8 mouse cellular contexts compared by ENCODE assay signal in the genomic region with DNA sequence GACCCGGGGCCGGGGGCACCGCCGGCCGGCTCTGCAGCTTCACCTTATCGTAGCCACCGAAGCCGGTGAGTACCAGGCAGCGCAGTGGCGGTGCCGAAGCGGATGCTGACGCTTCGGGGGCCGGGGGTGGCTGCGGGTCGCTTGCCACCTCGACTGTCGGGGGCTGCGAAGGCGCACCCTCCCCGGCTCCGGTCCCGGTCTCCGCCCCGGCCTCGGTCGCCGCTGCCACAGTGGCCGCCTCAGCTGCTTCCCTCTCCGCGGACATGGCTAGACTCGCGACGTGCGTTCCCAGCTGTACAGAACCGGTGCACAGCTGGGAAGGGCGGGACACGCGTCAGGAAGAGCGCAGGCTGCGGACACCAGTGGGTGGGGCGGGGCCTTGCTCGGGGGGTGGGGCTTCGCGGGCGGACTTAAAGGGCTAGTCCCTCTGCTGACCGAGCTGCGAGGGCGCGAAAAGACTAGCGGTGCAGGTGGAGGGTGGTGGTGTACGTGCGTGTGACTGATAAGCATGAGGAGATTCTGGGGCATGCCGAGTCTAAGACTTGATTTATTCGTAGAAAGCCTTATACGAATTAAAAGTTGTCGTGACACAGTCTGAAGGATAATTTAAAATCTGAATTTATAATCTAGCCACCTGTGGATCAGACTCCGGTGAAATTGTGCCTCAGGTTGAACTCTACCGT. TPM values are rescaled to one million over a fixed set of nuclear protein-coding genes. Genes with fewer than 3 reads are reported as not detected.
DNase-seq lines count a peak whose midpoint lies in the region; ATAC-seq and TF ChIP-seq lines count a peak whose summit lies in the region.

A gene (minus strand): TSS at position 362 of the 683 bp plus-strand sequence.

- H3K4me3 ChIP-seq in forebrain, embryonic 11.5 days (ENCODE audit: low read depth, low read length), result peak within 1 kb of the TSS; percentile 72
- H3K4me3 ChIP-seq in lung, embryonic 15.5 days, result peak within 1 kb of the TSS; percentile 77
- H3K4me3 ChIP-seq in olfactory bulb, adult 2 months (ENCODE audit: insufficient read depth, low read depth, low read length), result peak within 1 kb of the TSS; percentile 99

- peaks cover 22% of the 10 kb centered on the region for H3K4me1 ChIP-seq in forebrain, embryonic 11.5 days (replicated peaks; ENCODE audit: control insufficient read depth, insufficient read depth, low read length)
- peaks cover 52% of the 10 kb centered on the region for H3K4me1 ChIP-seq in lung, embryonic 15.5 days
- peaks cover 32% of the 10 kb centered on the region for H3K4me1 ChIP-seq in olfactory bulb, adult 2 months (ENCODE audit: control insufficient read depth, insufficient read depth, low read length)

- DNase-seq in adrenal gland, postnatal 4 days (ENCODE audit: low spot score in 2 of 2), result peak; percentile 41 to 53
- peak; percentile 87 for DNase-seq in forebrain, embryonic 11.5 days (ENCODE audit: low spot score)
- DNase-seq in heart, postnatal 25 days (ENCODE audit: low spot score), result peak; percentile 55
- peak; percentile 19 to 53 for DNase-seq in layer of hippocampus, adult 18-20 months (ENCODE audit: low spot score in 2 of 2)
- DNase-seq in thymus, adult 18-20 months, result peak; percentile 53 to 58

- H3K9ac ChIP-seq in forebrain, embryonic 11.5 days (ENCODE audit: low read length), result peak within 1 kb of the TSS; percentile 66
- H3K9ac ChIP-seq in lung, embryonic 15.5 days, result peak within 1 kb of the TSS; percentile 67

- peak within 1 kb of the TSS; percentile 63 for H3K27ac ChIP-seq in forebrain, embryonic 11.5 days (ENCODE audit: low read depth, low read length)
- H3K27ac ChIP-seq in lung, embryonic 15.5 days, result peak within 1 kb of the TSS; percentile 88
- peak within 1 kb of the TSS; percentile 65 for H3K27ac ChIP-seq in olfactory bulb, adult 2 months (ENCODE audit: insufficient read depth, low read depth, low read length)

- H3K27me3 ChIP-seq in forebrain, embryonic 11.5 days (ENCODE audit: control insufficient read depth, insufficient read depth, low read length), result no peaks in the 10 kb centered on the region
- H3K27me3 ChIP-seq in lung, embryonic 15.5 days, result no peaks in the 10 kb centered on the region

- peak; percentile 28; the same call in 1 of the 2 replicates for TF ChIP-seq POLR2A in olfactory bulb, adult 2 months (IDR thresholded peaks at IDR 0.05; ENCODE audit: insufficient read depth, low read depth, low read length)

- WGBS in forebrain, embryonic 11.5 days, result 2% methylated on average over 60 of the region's 60 CpGs
- under 1% methylated on average over 59 of the region's 60 CpGs for WGBS in lung, embryonic 15.5 days
- under 1% methylated on average over 60 of the region's 60 CpGs for WGBS in olfactory bulb, adult 2 months

- no peaks in the 10 kb centered on the region for H3K9me3 ChIP-seq in forebrain, embryonic 11.5 days (ENCODE audit: control insufficient read depth, low read length)
- H3K9me3 ChIP-seq in lung, embryonic 15.5 days, result no peaks in the 10 kb centered on the region

- peak within 1 kb of the TSS; percentile 96 for H3K4me2 ChIP-seq in forebrain, embryonic 11.5 days (ENCODE audit: low read depth, low read length, severe bottlenecking)
- H3K4me2 ChIP-seq in lung, embryonic 15.5 days, result peak within 1 kb of the TSS; percentile 93

- intact Hi-C loops in heart, postnatal 25 days (cut with DNase I), result loop anchor here (5.0 kb wide), 1 partner anchor 86 kb away; a partner anchor contains a TSS

- peak; percentile 43 for ATAC-seq in CD4-positive, CD25-positive, alpha-beta regulatory T cell, adult 4 months
- peak; percentile 25; the same call in 1 of the 2 replicates for ATAC-seq in forebrain, embryonic 11.5 days (replicated peaks; ENCODE audit: low FRiP score)
- peak; percentile 39 for ATAC-seq in lung, embryonic 15.5 days (ENCODE audit: borderline replicate concordance, extremely low read depth, low FRiP score, low TSS enrichment)

- H3K36me3 ChIP-seq in forebrain, embryonic 11.5 days (ENCODE audit: control insufficient read depth, insufficient read depth, low read length), result no peaks in the 10 kb centered on the region
- H3K36me3 ChIP-seq in lung, embryonic 15.5 days, result peaks cover 8% of the 10 kb centered on the region; the same call in 1 of the 2 replicates

- TF ChIP-seq CTCF in olfactory bulb, adult 2 months (IDR thresholded peaks at IDR 0.05; ENCODE audit: insufficient read depth, low read depth, low read length), result no peak

RNA-seq across cellular contexts. Expression of the gene that starts here (rescaled TPM):
- 1 to 10 TPM; 1.1 to 1.5 TPM for polyA plus RNA-seq in CD4-positive, CD25-positive, alpha-beta regulatory T cell, adult 4 months (2017; shearing (Covaris generic))
- 100 to 1,000 TPM; 103 to 105 TPM for total RNA-seq in adrenal gland, postnatal 4 days (2021)
- polyA plus RNA-seq in forebrain, embryonic 11.5 days (2014; fragmentation: Nextera tagmentation; extraction: Ambion mirVana), result 47.0 and 51.4 TPM in 2 replicates
- 10 to 100 TPM; 21.6 to 25.5 TPM for total RNA-seq in heart, postnatal 25 days (2021)
- 10 to 100 TPM; 32.1 to 33.8 TPM for total RNA-seq in layer of hippocampus, adult 18-20 months (2021)
- 47.4 and 50.3 TPM in 2 replicates for polyA plus RNA-seq in lung, embryonic 15.5 days (2015; fragmentation: Nextera tagmentation; extraction: Ambion mirVana)
- polyA plus RNA-seq in olfactory bulb, adult 2 months (2012; ENCODE audit: insufficient read depth, insufficient read length, low replicate concordance, missing spikeins), result not detected in 2 replicates

Comparison
In these comparisons a context has a peak if more than half of its experiments do, and no peak if none do; other contexts are left out.
1. Peak in every context shown above with its lines: DNase-seq, ATAC-seq, H3K4me3 ChIP-seq and H3K27ac ChIP-seq.
2. RNA of the gene that starts here (polyA plus RNA-seq): 47.4 to 50.3 TPM in lung, embryonic 15.5 days, 47.0 to 51.4 TPM in forebrain, embryonic 11.5 days and not detected in olfactory bulb, adult 2 months; 1.1 to 1.5 TPM in CD4-positive, CD25-positive, alpha-beta regulatory T cell, adult 4 months; every median in the first group is over 10 times any median in the second.
3. DNase-seq: peak in every context shown above with its lines; median percentile 87 in forebrain, embryonic 11.5 days; 56 in thymus, adult 18-20 months; 55 in heart, postnatal 25 days; 47 in adrenal gland, postnatal 4 days; 36 in layer of hippocampus, adult 18-20 months.